ENCODE assay signal across 12 mouse cellular contexts in the genomic region with DNA sequence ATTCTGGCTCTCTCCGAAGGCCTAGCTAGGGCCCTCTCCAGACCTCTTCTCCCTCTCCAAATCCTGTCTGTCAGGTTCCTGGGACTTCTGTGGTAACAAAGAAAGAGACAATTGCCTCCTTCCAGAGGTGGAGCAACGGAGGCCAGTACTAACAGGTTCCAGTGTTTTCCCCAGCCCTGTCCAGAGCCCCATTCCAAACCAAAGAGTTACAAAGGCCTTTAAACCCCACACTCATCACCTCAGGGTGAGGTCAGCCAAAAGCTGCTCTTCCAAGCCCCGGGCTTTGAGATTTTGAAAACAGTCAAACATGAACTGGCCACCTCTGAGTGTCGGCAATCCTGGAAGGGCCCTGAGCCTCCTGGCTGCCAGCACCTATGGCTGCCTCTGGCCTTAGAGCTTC. TPM values are rescaled to one million over a fixed set of nuclear protein-coding genes. Genes with fewer than 3 reads are reported as not detected.
DNase-seq lines count a peak whose midpoint lies in the region; ATAC-seq and TF ChIP-seq lines count a peak whose summit lies in the region.
"Had no signal": no experiment of that assay in that cellular context is flagged by ENCODE, and none has a peak within 500 bp of the region (broad histone marks: within the 10 kb centered on the region; RNA-seq: fewer than 3 reads in every experiment).

No protein-coding gene starts in this region.

- no peaks in the 10 kb centered on the region for H3K9me3 ChIP-seq in heart, embryonic 12.5 days (replicated peaks)
- no peaks in the 10 kb centered on the region for H3K9me3 ChIP-seq in liver, postnatal 0 days (ENCODE audit: low read length)
- H3K9me3 ChIP-seq in embryonic facial prominence, embryonic 10.5 days: no peaks in the 10 kb centered on the region
- no peaks in the 10 kb centered on the region for H3K9me3 ChIP-seq in limb, embryonic 13.5 days
- H3K9me3 ChIP-seq: midbrain, embryonic 13.5 days had no signal

- peaks cover 5% of the 10 kb centered on the region for H3K79me2 ChIP-seq in liver, adult 2 months (ENCODE audit: control insufficient read depth, insufficient read depth, low read length)

- no peak overlapping the region for H3K4me2 ChIP-seq in heart, embryonic 12.5 days
- H3K4me2 ChIP-seq in liver, postnatal 0 days (ENCODE audit: low read depth, low read length): no peak overlapping the region
- H3K4me2 ChIP-seq in limb, embryonic 13.5 days (replicated peaks): no peak overlapping the region
- H3K4me2 ChIP-seq: midbrain, embryonic 13.5 days had no signal

- no peak for TF ChIP-seq EP300 in liver, postnatal 0 days (IDR thresholded peaks at IDR 0.05; ENCODE audit: low read depth)

- H3K9ac ChIP-seq in heart, embryonic 12.5 days: peak overlapping the region; percentile 1; the same call in 1 of the 2 replicates
- 0 out of 2 replicates have a peak overlapping the region, but pooled peaks have one; percentile 12 for H3K9ac ChIP-seq in liver, adult 2 months (ENCODE audit: low read depth, low read length)
- H3K9ac ChIP-seq in liver, postnatal 0 days (replicated peaks): no peak overlapping the region; the same call in none of the 2 replicates
- peak overlapping the region; percentile 25; the same call in 1 of the 2 replicates for H3K9ac ChIP-seq in limb, embryonic 13.5 days
- H3K9ac ChIP-seq: midbrain, embryonic 13.5 days had no signal

- peak; percentile 23 for TF ChIP-seq CTCF in liver, adult 2 months (IDR thresholded peaks at IDR 0.05; ENCODE audit: low read depth, low read length)
- TF ChIP-seq CTCF in liver, postnatal 0 days (IDR thresholded peaks at IDR 0.05; ENCODE audit: low read depth): no peak

- H3K4me1 ChIP-seq in heart, embryonic 12.5 days (replicated peaks): peaks cover 72% of the 10 kb centered on the region
- H3K4me1 ChIP-seq in liver, adult 2 months (ENCODE audit: control insufficient read depth, insufficient read depth, low read length): peaks cover 34% of the 10 kb centered on the region
- peaks cover 32% of the 10 kb centered on the region for H3K4me1 ChIP-seq in liver, postnatal 0 days (ENCODE audit: insufficient read depth)
- H3K4me1 ChIP-seq in embryonic facial prominence, embryonic 10.5 days: peaks cover 56% of the 10 kb centered on the region
- peaks cover 64% of the 10 kb centered on the region for H3K4me1 ChIP-seq in limb, embryonic 13.5 days

- H3K4me3 ChIP-seq in heart, embryonic 12.5 days: no peak overlapping the region
- H3K4me3 ChIP-seq in liver, adult 2 months (ENCODE audit: insufficient read depth, low read depth, low read length): no peak overlapping the region
- no peak overlapping the region for H3K4me3 ChIP-seq in liver, postnatal 0 days (ENCODE audit: low read depth, low read length)
- H3K4me3 ChIP-seq in embryonic facial prominence, embryonic 10.5 days: no peak overlapping the region
- no peak overlapping the region for H3K4me3 ChIP-seq in limb, embryonic 13.5 days
- H3K4me3 ChIP-seq: midbrain, embryonic 13.5 days had no signal

- WGBS in heart, embryonic 12.5 days: 40% methylated on average over 4 of the region's 4 CpGs
- WGBS in liver, adult 2 months: 19% methylated on average over 4 of the region's 4 CpGs
- WGBS in liver, postnatal 0 days (ENCODE audit: insufficient replicate concordance): 61% methylated on average over 4 of the region's 4 CpGs
- WGBS in embryonic facial prominence, embryonic 10.5 days: 60% methylated on average over 4 of the region's 4 CpGs
- 67% methylated on average over 4 of the region's 4 CpGs for WGBS in limb, embryonic 13.5 days

- ATAC-seq in heart, embryonic 12.5 days (ENCODE audit: insufficient number of reproducible peaks, low FRiP score): no peak
- no peak for ATAC-seq in liver, postnatal 0 days
- ATAC-seq in limb, embryonic 13.5 days (ENCODE audit: low FRiP score, low read depth): no peak
- ATAC-seq: midbrain, embryonic 13.5 days had no signal

- no peaks in the 10 kb centered on the region for H3K27me3 ChIP-seq in heart, embryonic 12.5 days (replicated peaks)
- no peaks in the 10 kb centered on the region for H3K27me3 ChIP-seq in liver, adult 2 months (ENCODE audit: control insufficient read depth, insufficient read depth, low read length)
- H3K27me3 ChIP-seq in liver, postnatal 0 days (ENCODE audit: insufficient read depth, low read length): no peaks in the 10 kb centered on the region
- no peaks in the 10 kb centered on the region for H3K27me3 ChIP-seq in embryonic facial prominence, embryonic 10.5 days (replicated peaks; ENCODE audit: low read depth, poor library complexity, severe bottlenecking)
- H3K27me3 ChIP-seq in limb, embryonic 13.5 days: no peaks in the 10 kb centered on the region
- H3K27me3 ChIP-seq: midbrain, embryonic 13.5 days had no signal

- no peak for DNase-seq in heart, adult 8-10 months (ENCODE audit: low spot score)
- DNase-seq in liver, adult 2 months (ENCODE audit: extremely low read depth, low read depth, low spot score): peak; percentile 97
- DNase-seq in liver, postnatal 0 days: no peak
- DNase-seq in embryonic facial prominence, embryonic 10.5 days (ENCODE audit: low spot score): no peak
- DNase-seq in cerebellum, postnatal 36 days: no peak
- no peak for DNase-seq in left cerebral cortex, postnatal 14 days (ENCODE audit: low spot score in 2 of 2)
- DNase-seq: cerebellum, postnatal 10 days; kidney, postnatal 4 days; right cerebral cortex, postnatal 4 days had no signal

- no peak for TF ChIP-seq POLR2A in liver, adult 2 months (IDR thresholded peaks at IDR 0.05; ENCODE audit: extremely low read depth, insufficient read depth, low read length)

- H3K27ac ChIP-seq in heart, embryonic 12.5 days (ENCODE audit: poor library complexity, severe bottlenecking): peak overlapping the region; percentile 59
- H3K27ac ChIP-seq in liver, adult 2 months (replicated peaks; ENCODE audit: insufficient read depth, low read depth, low read length): peak overlapping the region; percentile 87
- no peak overlapping the region for H3K27ac ChIP-seq in liver, postnatal 0 days (ENCODE audit: low read depth)
- peak overlapping the region; percentile 57 for H3K27ac ChIP-seq in embryonic facial prominence, embryonic 10.5 days (replicated peaks)
- H3K27ac ChIP-seq in limb, embryonic 13.5 days: peak overlapping the region; percentile 61; the same call in 1 of the 2 replicates
- H3K27ac ChIP-seq: midbrain, embryonic 13.5 days had no signal

- peaks cover 86% of the 10 kb centered on the region for H3K36me3 ChIP-seq in heart, embryonic 12.5 days
- no peaks in the 10 kb centered on the region for H3K36me3 ChIP-seq in liver, adult 2 months (ENCODE audit: control insufficient read depth, insufficient read depth, low read length)
- H3K36me3 ChIP-seq in liver, postnatal 0 days (replicated peaks; ENCODE audit: insufficient read depth, low read length): no peaks in the 10 kb centered on the region; the same call in 1 of the 2 replicates
- peaks cover 97% of the 10 kb centered on the region for H3K36me3 ChIP-seq in embryonic facial prominence, embryonic 10.5 days (replicated peaks)
- peaks cover 72% of the 10 kb centered on the region for H3K36me3 ChIP-seq in limb, embryonic 13.5 days
- H3K36me3 ChIP-seq: midbrain, embryonic 13.5 days had no signal

- intact Hi-C loops in left cerebral cortex, postnatal 14 days (cut with DNase I): no loop called here

RNA-seq across cellular contexts. Expression of gene Smad6, which starts 29.1 kb away (rescaled TPM):
- 56.2 and 62.8 TPM in 2 replicates for polyA plus RNA-seq in heart, embryonic 12.5 days (2016; fragmentation: Nextera tagmentation; extraction: Ambion mirVana)
- total RNA-seq in heart, adult 8-10 months (2022): 10 to 100 TPM; 10.9 to 16.5 (median 11.9) TPM
- 4.1 and 6.0 TPM in 2 replicates for total RNA-seq in liver, adult 2 months (2014; rRNA removed)
- polyA plus RNA-seq in liver, adult 2 months (2012; rRNA removed): 11.4 and 12.6 TPM in 2 replicates
- polyA plus RNA-seq in liver, postnatal 0 days (2015; fragmentation: Nextera tagmentation; extraction: Ambion mirVana): 1.8 and 2.9 TPM in 2 replicates
- polyA plus RNA-seq in embryonic facial prominence, embryonic 10.5 days (2016; fragmentation: Nextera tagmentation; extraction: Ambion mirVana): 7.2 and 7.3 TPM in 2 replicates
- 10.8 and 11.0 TPM in 2 replicates for polyA plus RNA-seq in limb, embryonic 13.5 days (2015; fragmentation: Nextera tagmentation; extraction: Ambion mirVana)
- total RNA-seq in left cerebral cortex, postnatal 14 days (2021): 1 to 10 TPM; 1.8 to 2.3 TPM
